Mouse (Mus musculus) ZHBTc4 (cell line): ENCODE results near the gene Mllt3.

Source experiments
- DNase-seq: peaks from one replicate; pipeline ENCODE4 v3.0.0-alpha.2; 2011; ENCODE audit warnings: low read depth, low spot score

Gene Mllt3

DNA sequence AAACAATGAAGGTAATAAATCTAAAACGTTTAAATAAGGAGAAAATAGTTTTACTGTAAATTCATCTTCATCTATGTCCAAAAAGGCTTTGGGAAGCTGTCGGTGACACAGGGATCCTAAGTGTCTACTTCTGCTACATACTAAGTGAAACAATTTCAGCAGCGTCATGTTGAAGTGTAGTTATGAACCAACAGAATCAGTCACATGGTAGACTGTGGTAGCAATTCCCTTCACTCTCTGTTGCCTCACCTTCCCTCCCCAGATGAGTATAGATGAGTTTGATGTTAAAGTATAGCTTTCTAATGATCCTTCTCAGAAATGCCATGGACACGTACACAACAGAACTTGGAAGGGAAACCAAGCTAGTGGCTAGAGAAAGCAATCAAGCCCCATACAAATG lies 79.9 kb downstream of the Mllt3 start:
- no peak for DNase-seq

GRCm38 (mm10) chr4:87949451-87949850 lies 83.7 kb downstream of the Mllt3 start:
- DNase-seq, result no peak

DNA sequence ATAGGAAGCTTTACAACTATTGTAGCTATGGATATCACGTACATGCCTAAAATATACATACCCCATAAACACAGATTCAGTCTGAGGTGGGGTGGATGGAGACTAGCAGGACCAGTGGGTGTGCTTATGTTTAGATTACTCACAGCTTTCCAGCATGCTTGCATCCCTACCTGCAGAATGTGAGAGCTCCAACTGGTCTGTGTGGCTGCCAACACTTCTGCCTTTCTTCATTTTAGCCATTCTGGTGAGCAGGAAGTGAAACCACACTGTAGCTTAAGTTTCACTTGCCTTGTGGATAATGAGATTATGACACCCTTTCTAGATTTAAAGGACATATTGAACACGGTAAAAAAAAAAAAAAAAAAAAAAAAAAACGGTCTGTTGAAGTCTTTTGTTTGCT lies 88.8 kb downstream of the Mllt3 start:
- DNase-seq, result no peak

DNA sequence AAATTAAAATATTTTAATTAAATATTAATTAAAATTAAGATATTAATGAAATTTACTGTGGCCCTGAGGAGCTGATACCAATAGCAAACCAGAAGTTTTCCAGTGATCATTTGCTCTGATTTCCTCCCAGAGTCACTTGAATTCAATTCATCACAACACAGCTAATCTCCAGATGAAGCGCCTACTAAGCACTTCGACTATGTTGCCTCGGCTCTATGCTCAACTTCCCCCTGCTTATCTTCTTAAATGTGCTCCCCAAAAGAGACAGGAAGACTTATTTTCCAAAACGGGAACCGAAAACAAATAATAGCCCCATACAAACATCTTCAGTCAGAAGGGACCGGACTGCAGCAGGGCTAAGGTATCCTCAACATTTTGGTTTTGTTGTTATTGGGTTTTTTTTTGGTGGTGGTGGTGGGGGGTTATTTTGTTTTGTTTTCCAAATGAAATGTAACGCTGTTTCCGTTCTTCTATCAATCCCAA lies 90.2 kb downstream of the Mllt3 start:
- no peak for DNase-seq

GRCm38 (mm10) chr4:87939474-87940154 lies 93.5 kb downstream of the Mllt3 start:
- DNase-seq, result no peak

DNA sequence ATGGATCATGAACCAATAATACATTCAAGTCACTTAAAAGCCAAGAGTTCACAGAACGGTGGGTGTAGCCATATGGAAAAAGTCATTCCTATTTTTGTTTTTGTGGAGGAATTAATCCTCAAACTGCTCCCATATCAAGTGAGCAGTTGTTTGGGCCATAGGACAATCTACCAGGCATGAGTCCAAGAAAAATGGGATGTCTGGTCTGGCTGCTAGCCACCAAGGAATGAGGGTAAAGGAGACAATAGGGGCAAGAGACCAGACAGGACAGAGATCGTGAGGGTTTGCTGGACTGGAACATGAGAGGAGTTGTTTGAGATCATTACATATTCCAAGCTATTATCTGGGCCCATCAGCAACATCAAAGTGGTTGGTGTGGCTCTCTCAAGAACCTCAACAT lies 96.8 kb downstream of the Mllt3 start:
- DNase-seq, result no peak

DNA sequence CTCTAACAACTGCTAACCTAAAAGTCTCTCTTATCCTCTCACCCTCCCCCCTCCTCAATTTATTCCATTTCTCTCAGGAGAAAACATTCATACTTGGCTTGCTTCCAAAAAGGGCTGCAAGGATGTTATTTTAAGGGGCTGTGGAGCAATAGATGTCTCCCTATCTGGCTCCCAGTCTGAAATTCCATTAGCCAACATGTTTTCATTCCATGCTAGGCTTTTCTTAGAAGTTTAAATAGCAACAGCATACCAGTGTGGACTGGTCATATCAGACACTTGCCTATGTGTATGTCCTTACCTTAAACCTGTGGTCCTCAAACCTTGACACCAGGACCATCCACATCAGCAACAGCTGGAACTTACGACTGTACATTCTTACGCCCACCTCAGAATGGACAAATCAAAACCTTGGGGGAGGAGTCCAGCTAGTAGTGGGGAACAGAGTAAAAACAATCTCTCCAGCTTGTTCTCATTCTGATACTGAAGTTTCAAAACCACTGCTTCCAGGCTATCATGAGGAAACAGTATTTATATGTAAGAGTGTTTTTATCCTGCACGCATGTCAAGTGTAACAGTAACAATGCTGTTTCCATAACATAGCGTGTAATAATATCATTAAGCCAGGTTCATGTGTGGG lies 99.3 kb downstream of the Mllt3 start:
- DNase-seq, result no peak

GRCm38 (mm10) chr4:87930356-87931245 lies 102.6 kb downstream of the Mllt3 start:
- no peak for DNase-seq

GRCm38 (mm10) chr4:87928603-87929199 lies 104.5 kb downstream of the Mllt3 start:
- DNase-seq, result no peak

DNA sequence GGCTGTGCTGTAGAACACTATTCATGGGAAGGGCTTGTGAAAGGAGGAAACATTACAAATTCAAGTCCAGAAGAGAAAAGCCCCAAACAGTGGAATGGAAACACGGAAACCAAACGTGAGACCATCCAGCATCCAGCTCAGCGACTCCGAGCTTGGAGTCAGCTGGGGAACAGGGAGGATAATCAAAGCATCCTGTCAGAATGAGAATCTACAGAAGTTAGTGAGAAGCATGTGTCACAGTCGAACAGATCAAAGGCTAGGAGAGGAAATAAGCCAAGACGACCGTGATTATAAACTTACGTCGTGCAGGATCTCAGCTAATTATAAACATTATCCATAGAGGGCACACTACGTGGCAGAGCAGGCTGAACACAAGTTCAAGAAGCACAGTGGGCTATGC lies 105.8 kb downstream of the Mllt3 start:
- DNase-seq, result no peak

DNA sequence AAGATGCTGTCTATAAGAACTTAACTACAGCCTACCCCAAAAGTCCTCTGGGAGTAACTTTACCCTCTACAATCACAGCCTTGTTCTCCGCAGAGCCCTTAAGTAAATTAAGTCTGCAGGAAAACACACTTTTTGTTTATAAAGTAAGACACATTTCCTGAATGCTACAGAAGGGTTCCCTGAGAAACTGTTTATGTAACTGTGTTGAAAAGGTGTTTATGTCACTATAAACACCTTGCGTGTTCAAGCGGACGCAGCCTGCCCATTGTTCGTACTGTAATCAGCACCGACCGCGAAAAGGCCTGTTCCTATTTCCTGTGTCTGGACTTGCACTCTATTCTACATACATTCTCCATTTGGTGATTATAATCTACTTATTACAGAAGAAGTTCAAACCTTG lies 112.5 kb downstream of the Mllt3 start:
- DNase-seq, result no peak

GRCm38 (mm10) chr4:87911172-87911994 lies 121.8 kb downstream of the Mllt3 start:
- DNase-seq, result no peak

DNA sequence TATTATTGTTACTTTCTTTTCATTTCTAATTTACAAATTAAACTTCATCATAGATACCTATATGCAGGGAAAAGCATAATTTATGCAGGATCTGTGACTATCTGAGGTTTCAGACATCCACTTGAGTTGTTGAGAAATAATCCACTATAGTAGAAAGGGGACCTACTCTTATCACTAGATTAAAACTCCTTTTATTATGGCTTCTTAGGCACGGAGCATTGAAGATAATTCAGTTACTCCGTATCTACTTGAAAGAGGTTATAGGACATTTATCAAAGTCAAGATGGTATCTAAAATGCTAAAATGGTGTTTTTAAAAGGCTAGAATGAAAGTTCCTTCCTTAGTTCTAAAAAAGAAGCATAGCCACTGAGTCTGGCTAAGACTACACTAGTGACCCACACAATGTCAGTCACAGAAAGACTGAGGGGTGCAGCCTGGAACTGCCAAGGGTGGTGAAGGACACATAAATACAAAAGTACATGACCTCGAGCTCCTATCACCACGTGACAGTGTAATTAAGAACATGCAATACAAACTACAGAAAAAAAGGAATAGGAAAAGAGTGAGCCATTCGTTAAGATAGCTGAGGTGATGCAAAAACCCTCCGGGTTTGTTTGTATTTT lies 127.9 kb downstream of the Mllt3 start:
- no peak for DNase-seq

GRCm38 (mm10) chr4:87904722-87905121 lies 128.4 kb downstream of the Mllt3 start:
- DNase-seq, result no peak

DNA sequence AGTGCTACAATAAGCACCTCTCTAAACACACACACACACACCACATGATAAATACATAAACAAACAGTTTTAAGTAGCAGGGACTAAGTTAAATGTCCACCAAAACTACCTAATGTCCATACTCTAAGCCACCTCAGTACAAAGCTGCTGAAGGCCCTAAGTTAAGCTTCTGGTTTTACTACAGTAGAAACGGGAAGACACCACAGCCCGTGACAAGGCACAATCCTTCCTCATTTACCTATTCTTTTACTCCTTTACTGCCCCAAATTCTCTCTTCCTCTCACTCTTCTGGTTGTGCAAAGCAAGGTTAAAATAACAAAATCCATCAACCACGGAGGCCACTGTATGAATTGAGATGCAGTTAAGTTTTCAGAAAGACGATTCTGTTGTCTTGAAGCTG lies 130.6 kb downstream of the Mllt3 start:
- no peak for DNase-seq

GRCm38 (mm10) chr4:87901166-87901565 lies 132.0 kb downstream of the Mllt3 start:
- no peak for DNase-seq

DNA sequence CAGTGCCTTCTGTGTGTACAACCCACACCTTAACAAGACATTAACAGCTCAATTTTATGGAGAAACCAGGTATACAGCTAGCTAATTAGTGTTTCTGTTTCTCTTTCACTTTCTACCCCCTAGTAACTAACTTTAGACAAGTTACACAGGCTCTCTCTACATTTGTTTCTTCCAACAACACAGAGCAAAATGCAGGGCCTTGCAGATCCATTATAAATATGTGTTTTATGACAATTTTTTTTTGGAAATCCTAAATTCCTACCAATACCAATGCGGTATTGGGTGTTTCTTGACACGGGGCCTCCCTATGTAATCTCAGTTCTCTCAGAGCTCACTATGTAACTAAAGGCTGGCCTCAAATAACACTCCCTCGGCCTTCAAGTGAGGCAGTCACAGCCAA lies 139.7 kb downstream of the Mllt3 start:
- DNase-seq, result no peak

GRCm38 (mm10) chr4:87893012-87893411 lies 140.2 kb downstream of the Mllt3 start:
- no peak for DNase-seq

GRCm38 (mm10) chr4:87883225-87883875 lies 149.8 kb downstream of the Mllt3 start:
- no peak for DNase-seq

DNA sequence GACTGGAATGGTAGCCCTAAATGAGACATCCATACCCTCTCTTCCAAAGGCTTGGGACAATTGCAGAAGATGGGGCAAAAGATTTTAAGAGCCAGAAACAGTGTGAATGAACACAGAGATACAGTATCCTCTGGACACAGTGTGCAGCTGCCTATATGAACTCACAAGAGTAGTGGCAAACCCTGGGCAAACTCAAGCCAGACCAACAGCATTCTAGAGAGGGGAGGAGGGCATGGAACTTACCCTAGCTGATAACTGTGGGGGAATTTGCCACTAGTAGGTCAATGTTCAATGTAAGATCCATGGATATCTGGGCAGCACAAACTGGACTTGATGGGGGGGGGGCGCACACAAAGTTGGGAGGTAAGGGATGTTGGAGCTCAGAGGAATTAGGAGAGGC lies 151.2 kb downstream of the Mllt3 start:
- DNase-seq, result no peak
